In the genomic region with DNA sequence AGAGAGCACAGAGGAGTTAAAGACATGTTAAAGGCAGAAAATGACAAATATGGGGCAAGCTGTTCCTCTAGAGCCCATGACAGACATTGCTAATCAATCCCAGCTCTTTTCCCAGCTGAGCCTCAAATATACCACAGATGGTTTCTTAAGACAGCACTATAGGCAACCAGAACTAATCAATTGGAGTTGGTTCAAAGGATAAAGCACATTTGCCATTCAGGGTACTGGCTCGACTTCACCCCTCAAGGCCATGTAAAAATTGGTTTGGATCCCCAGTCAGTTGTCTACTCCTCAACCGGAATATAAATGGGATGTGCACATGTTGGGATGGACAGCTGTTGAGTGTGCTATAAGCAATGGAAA, we compare ENCODE assay signal across 15 mouse cellular contexts. TPM values are rescaled to one million over a fixed set of nuclear protein-coding genes. Genes with fewer than 3 reads are reported as not detected.
DNase-seq lines count a peak whose midpoint lies in the region; ATAC-seq lines count a peak whose summit lies in the region.
"Had no signal": no experiment of that assay in that cellular context is flagged by ENCODE, and none has a peak within 500 bp of the region (broad histone marks: within the 10 kb centered on the region; RNA-seq: fewer than 3 reads in every experiment).

No protein-coding gene starts in this region.

- WGBS in embryonic facial prominence, embryonic 13.5 days: 7% methylated on average over 2 of the region's 2 CpGs
- WGBS in hindbrain, embryonic 16.5 days: 37% methylated on average over 2 of the region's 2 CpGs

- H3K4me1 ChIP-seq in embryonic facial prominence, embryonic 13.5 days: peaks cover 34% of the 10 kb centered on the region
- peaks cover 8% of the 10 kb centered on the region for H3K4me1 ChIP-seq in hindbrain, embryonic 16.5 days (ENCODE audit: control insufficient read depth, insufficient read depth, low read depth, low read length)

- peak overlapping the region; percentile 91 for H3K27ac ChIP-seq in embryonic facial prominence, embryonic 13.5 days
- no peak overlapping the region for H3K27ac ChIP-seq in hindbrain, embryonic 16.5 days (ENCODE audit: low read depth, low read length)

- intact Hi-C loops in left cerebral cortex, postnatal 14 days (cut with DNase I): no loop called here

- H3K9me3 ChIP-seq in embryonic facial prominence, embryonic 13.5 days: no peaks in the 10 kb centered on the region
- no peaks in the 10 kb centered on the region for H3K9me3 ChIP-seq in hindbrain, embryonic 16.5 days (ENCODE audit: control insufficient read depth, low read length)

- peak; percentile 70 for ATAC-seq in embryonic facial prominence, embryonic 13.5 days (ENCODE audit: insufficient number of reproducible peaks, insufficient read depth, low FRiP score, low TSS enrichment, low read depth)
- ATAC-seq in hindbrain, embryonic 16.5 days: 0 out of 2 replicates have a peak, but pooled peaks have one; percentile 17

- H3K9ac ChIP-seq in embryonic facial prominence, embryonic 13.5 days: no peak overlapping the region
- H3K9ac ChIP-seq in hindbrain, embryonic 16.5 days (ENCODE audit: low read depth, low read length): no peak overlapping the region
- H3K9ac ChIP-seq: lung, embryonic 14.5 days had no signal

- H3K4me3 ChIP-seq in embryonic facial prominence, embryonic 13.5 days: no peak overlapping the region
- no peak overlapping the region for H3K4me3 ChIP-seq in hindbrain, embryonic 16.5 days (ENCODE audit: low read length)

- H3K36me3 ChIP-seq in embryonic facial prominence, embryonic 13.5 days: no peaks in the 10 kb centered on the region
- H3K36me3 ChIP-seq in hindbrain, embryonic 16.5 days (ENCODE audit: control insufficient read depth, insufficient read depth, low read length): no peaks in the 10 kb centered on the region

- peak; percentile 8 to 47 for DNase-seq in left cerebral cortex, postnatal 14 days (ENCODE audit: low spot score in 2 of 2)
- no peak for DNase-seq in left cerebral cortex, adult 11 months (ENCODE audit: low spot score)
- DNase-seq in telencephalon, adult 2 months (ENCODE audit: low read depth, low spot score): peak; percentile 29
- DNase-seq in adrenal gland, postnatal 14 days: no peak
- no peak for DNase-seq in adrenal gland, adult 2 months
- DNase-seq: cerebellum, postnatal 25 days; kidney, postnatal 36 days; lung, embryonic 14.5 days had no signal

- H3K27me3 ChIP-seq in embryonic facial prominence, embryonic 13.5 days: no peaks in the 10 kb centered on the region
- no peaks in the 10 kb centered on the region for H3K27me3 ChIP-seq in hindbrain, embryonic 16.5 days (replicated peaks; ENCODE audit: control insufficient read depth, insufficient read depth, low read length)
- H3K27me3 ChIP-seq: CH12.LX had no signal

- H3K4me2 ChIP-seq in embryonic facial prominence, embryonic 13.5 days: 0 out of 2 replicates have a peak overlapping the region, but pooled peaks have one; percentile 34
- H3K4me2 ChIP-seq in hindbrain, embryonic 16.5 days (ENCODE audit: low read length): no peak overlapping the region
- H3K4me2 ChIP-seq: lung, embryonic 14.5 days had no signal

RNA-seq across cellular contexts. Expression of a gene that starts 11.1 kb away (rescaled TPM):
- not detected for total RNA-seq in left cerebral cortex, postnatal 14 days (2021)
- 0.79 and 0.88 TPM in 2 replicates for polyA plus RNA-seq in embryonic facial prominence, embryonic 13.5 days (2015; fragmentation: Nextera tagmentation; extraction: Ambion mirVana)
- polyA plus RNA-seq in hindbrain, embryonic 16.5 days (2015; fragmentation: Nextera tagmentation; extraction: Ambion mirVana): 0.31 and 0.38 TPM in 2 replicates
- total RNA-seq in adrenal gland, postnatal 14 days (2021): 0.74 TPM in 1 of 2 replicates, not detected in the other
- total RNA-seq in adrenal gland, adult 2 months (2021): under 1 TPM; 0.17 to 0.29 TPM
- polyA plus RNA-seq in adrenal gland, adult 2 months (2012; rRNA removed): 0.03 and 0.15 TPM in 2 replicates
- total RNA-seq: CH12.LX; left cerebral cortex, postnatal 36 days; monocyte, adult 5-6 weeks had no signal
- polyA plus RNA-seq: frontal cortex, adult 2 months; small intestine, adult 2 months had no signal

Comparison
In these comparisons a context has a peak if more than half of its experiments do, and no peak if none do; other contexts are left out.
1. DNase-seq: peak in left cerebral cortex, postnatal 14 days (2 of 2) and telencephalon, adult 2 months (single experiment); none in left cerebral cortex, adult 11 months (single experiment), adrenal gland, postnatal 14 days (single experiment) and adrenal gland, adult 2 months (single experiment).